Mouse (Mus musculus) brain, embryonic 14.5 days (tissue): Measurements from ENCODE around the gene Zbtb16. TPM values are rescaled to one million over a fixed set of nuclear protein-coding genes. Genes with fewer than 3 reads are reported as not detected.
A peak's percentile ranks its signal among the peaks of the same experiment; 100 is the strongest.

Source experiments
- DNase-seq: peaks from one replicate; pipeline ENCODE4 v3.0.0-alpha.2; 2011; ENCODE audit warnings: low read depth
- CTCF ChIP-seq: fragments of 200-500 bp; IDR thresholded peaks from 2 replicates; pipeline ENCODE4 v1.5.1; 2012; ENCODE audit warnings: inconsistent platforms, mild to moderate bottlenecking, moderate library complexity, borderline replicate concordance; ENCODE audit not compliant: insufficient read depth, insufficient read length; ENCODE audit errors: extremely low read depth
- POLR2A ChIP-seq: fragments of 200-500 bp; IDR thresholded peaks from 2 replicates; pipeline ENCODE4 v1.6.1; 2012; ENCODE audit warnings: mild to moderate bottlenecking, inconsistent platforms, borderline replicate concordance; ENCODE audit not compliant: poor library complexity, insufficient read depth, insufficient read length, severe bottlenecking; ENCODE audit errors: extremely low read depth
- polyA plus RNA-seq: library from polyadenylated mRNA; depleted of rRNA; stranded (reverse); fragments of >200 nt; gene quantifications from 2 replicates; pipeline ENCODE4 v1.2.3, GENCODE M21; 2012

Zbtb16 gene
- polyA plus RNA-seq, 1 experiment = 4.1 TPM

DNA sequence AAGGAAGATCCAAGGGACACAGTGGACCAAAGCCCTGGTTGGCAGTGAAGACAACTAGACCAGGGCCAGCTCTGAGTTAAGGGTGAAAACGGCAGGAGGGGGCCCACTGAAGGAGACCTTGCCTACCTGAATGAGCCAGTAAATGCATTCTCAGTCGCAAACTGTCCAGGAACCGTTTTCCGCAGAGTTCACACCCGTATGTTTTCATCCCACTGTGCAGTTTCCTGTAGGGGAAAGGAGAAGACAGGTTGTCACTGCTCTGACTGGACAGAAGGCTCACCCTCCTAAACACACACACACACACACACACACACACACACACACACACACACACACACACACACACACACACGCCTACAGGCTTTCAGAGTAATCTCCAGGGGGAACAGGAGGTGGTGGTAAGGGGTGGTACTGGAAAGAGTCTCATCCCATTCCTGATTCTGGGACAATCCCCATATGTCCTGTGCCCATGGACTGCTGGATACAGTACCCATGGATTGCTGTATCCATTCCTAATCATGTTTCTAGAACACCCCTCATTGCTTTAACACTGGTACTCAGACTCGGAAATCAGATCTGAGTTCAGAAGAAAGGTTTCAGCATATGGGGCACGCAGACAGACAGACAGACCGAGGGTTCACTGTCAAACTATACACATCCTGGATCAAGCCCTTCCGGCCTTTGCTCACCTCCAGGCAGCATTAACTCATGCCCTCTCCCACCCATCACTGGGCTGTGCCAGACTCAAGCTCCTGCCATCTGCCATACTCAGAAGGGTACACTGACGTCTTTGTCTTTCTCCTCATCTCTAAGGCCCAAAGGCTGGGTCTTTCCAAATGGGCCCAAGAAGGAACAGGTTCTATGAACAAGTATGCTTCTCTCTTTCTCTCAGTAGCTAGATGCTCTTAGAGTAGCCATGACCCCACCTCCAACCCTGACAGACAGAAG lies 92.4 kb downstream of the Zbtb16 start:
- no peak for TF ChIP-seq CTCF
- TF ChIP-seq POLR2A = no peak
- DNase-seq = no peak

DNA sequence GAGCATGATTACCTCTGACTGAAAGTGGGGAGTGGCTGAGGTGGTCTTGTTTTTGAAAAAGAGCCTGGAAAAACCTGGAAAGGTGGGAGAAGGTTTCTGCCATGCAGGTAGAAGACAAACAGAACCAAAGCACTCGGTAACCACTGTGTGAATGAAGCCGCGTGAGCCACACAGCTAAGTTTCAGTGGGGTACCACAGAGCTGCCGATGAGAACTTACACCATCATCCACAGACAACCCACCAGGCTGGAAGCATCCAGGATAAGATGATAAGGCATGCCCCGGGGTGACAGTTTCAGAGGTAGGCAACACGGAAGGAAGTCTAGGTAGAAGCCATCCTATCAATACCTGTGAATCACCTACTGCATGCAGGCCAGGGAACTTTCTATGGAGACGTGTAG lies 93.9 kb downstream of the Zbtb16 start:
- TF ChIP-seq CTCF (no peak), POLR2A (no peak)
- DNase-seq = no peak

GRCm38 (mm10) chr9:48741433-48742077 lies 94.5 kb downstream of the Zbtb16 start:
- TF ChIP-seq POLR2A (no peak), CTCF (no peak)
- DNase-seq = no peak

GRCm38 (mm10) chr9:48740732-48741255 lies 95.2 kb downstream of the Zbtb16 start:
- no peak for DNase-seq
- no peak for TF ChIP-seq CTCF
- TF ChIP-seq POLR2A = no peak

GRCm38 (mm10) chr9:48740098-48740505 lies 95.9 kb downstream of the Zbtb16 start:
- no peak for TF ChIP-seq POLR2A
- TF ChIP-seq CTCF = no peak
- DNase-seq = peak; percentile 98

- no peak for DNase-seq
- TF ChIP-seq POLR2A (no peak), CTCF (no peak)
Measured at GRCm38 (mm10) chr9:48738795-48739476, 97.1 kb downstream of the Zbtb16 start.

DNA sequence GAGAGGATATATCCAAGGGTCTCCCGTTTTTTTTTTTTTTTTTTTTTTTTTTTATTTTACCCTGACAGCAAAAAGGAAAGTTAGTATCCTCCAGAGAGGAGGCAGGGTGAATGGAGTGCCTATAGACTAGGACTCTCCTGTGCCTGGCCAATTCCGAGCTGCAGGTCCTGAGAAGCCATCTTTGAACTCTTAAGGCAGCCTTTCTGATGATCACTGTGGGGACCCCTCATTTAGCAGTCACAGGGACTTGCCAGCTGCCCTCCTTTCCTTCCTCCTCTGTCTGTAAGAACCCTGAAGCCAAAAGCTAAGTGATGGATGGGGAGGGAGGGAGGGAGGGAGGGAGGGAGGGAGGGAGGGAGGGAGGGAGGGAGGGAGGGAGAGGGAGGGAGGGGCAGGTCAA lies 98.1 kb downstream of the Zbtb16 start:
- no peak for DNase-seq
- no peak for TF ChIP-seq POLR2A
- no peak for TF ChIP-seq CTCF

DNA sequence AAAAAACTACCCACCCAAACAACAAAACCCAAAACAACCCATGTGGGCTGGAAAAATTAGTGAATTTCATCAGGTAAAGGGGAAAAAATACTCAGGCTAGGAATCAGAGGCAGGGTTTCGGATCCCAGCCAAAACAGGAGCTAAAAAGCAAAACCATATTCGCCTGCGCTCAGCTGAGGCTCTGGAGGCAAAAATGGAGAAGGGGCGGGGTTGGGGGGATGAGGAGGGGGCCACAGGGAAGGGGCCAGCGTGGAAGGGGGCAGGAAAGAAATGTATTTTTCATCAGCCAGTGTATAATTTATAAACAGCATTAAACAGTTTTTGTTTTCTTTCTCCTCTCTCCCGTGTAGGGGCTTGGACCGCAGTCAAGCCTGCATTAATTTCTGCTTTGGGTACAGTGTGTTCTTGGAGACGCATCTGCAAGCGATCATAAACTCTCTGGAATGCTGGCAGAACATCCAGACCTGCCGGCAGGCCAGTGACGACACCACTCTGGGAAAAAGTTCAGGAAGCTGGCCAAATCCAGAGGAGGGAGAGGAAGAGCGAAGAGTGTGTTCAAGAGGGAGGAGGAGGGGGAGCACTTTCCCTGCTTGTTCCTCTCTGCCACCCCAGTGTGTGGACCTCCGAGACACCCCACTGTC lies 98.7 kb downstream of the Zbtb16 start:
- DNase-seq = peak; percentile 92
- no peak for TF ChIP-seq CTCF
- no peak for TF ChIP-seq POLR2A

DNA sequence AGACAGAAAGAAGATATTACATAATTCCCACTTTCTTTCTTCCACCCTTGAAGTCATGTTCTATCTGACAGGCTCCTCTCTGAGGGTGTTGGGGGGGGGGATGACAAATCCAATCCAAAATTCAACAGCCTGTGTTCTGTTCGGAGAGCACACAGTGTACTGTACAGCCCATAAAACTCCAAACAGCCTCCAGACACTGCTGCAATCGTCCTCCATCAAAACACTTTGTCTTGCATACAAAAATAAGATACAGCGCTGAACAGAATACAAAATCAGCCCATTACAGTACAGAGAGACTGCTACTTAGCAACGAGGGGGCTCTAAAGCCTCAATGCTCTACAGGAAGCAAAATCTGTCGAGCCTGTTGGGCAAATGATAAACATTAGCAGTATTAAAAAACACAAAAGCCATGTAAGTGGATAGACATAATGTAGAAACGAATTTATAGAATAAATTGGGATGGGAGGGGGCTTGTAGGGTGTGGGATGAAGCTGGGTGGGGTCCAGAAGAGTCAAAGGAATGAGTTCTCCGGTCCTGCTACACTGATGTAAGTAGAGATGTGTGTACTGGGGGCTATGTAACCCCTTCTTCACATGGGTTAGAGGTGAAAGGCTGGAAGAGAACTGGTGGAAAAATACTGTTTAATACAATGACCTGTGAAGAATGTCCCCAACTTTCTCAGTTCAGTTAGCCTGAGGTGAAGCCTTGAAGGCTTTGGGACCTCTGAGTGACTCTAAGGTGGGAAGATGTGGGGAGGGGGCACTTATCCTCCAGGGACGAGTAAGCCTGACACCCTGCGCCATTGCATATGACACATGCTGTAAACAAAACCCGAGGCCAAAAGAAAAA lies 99.4 kb downstream of the Zbtb16 start:
- TF ChIP-seq POLR2A = no peak
- TF ChIP-seq CTCF = no peak
- DNase-seq = peak; percentile 90

DNA sequence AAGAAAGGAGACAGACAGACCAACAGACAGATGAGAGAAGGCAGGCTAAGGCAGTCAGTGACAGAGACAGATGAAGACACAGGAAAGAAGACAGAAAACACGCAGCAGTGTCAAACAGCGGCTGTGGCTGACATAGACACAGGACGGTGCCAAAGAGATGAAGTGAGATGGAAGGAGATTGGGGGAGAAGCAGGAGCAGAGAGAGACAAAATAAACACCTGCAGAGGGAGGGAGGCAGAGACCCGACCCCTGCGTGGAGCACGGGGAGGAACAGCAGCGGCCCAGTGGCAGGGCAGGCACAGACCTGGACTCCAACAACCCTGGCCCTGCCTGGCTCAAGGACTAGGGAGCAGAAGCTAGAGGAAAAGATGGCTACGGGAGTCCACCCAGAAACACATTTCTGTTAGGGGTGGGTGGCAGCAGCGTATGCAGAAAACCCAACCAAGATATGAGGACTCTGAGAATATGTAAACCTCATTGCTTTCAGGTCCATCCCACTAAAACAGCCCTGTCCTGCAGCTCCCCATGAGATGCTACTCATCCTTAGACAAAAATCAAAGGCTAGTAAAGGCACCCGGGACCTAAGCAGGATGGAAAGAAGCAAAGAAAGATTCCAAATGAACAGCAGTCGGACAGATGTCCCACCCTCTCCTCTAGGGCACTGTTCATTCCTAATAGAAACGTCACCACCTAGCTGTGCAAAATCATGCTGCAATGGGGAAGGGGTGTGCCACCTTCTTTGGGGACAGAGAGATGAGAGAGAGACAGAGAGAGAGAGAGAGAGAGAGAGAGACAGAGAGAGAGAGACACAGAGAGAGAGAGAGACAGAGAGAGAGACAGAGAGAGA lies 100.3 kb downstream of the Zbtb16 start:
- TF ChIP-seq POLR2A (no peak), CTCF (no peak)
- DNase-seq = no peak
